In the genomic region with DNA sequence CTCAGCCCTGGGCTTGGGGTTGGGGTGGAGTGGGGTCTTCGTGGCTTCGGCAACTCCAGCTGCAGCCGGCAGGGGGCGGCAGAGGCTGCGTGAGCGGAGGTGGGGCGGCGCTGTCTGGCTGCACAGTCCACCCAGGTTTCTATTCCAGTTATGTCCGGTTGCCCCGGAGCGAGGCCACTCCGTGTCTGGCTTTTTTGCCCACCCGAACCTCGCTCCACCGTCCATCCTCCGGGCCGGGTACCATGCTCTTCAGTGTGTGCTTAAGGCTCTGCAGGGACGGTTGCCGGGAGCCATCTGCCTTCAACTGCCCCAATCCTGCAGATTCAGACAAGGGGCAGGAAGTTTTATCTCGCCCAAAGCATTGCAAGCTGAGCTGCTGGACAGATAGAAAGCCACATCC, we compare ENCODE assay signal across 8 mouse cellular contexts. TPM values are rescaled to one million over a fixed set of nuclear protein-coding genes. Genes with fewer than 3 reads are reported as not detected.
DNase-seq lines count a peak whose midpoint lies in the region; ATAC-seq lines count a peak whose summit lies in the region.

No protein-coding gene starts in this region.

- peak; percentile 85 to 91 for ATAC-seq in hematopoietic stem cell, adult 5-6 weeks (replicated peaks in 1 of 2; ENCODE audit: insufficient read depth in 1 of 2, low FRiP score in 2 of 2, low TSS enrichment in 1 of 2, low read depth in 1 of 2, poor library complexity in 2 of 2, severe bottlenecking in 2 of 2)

- peak; percentile 51 for DNase-seq in NIH3T3 (ENCODE audit: low read depth)
- DNase-seq in cerebellum, adult 9-10 months: peak; percentile 36
- DNase-seq in forelimb bud, embryonic 11.5 days (ENCODE audit: low read depth, low spot score): peak; percentile 76
- DNase-seq in layer of hippocampus, postnatal 36 days: peak; percentile 51 to 56
- peak; percentile 14 for DNase-seq in lung, postnatal 25 days (ENCODE audit: low spot score)
- DNase-seq in ovary, postnatal 36 days (ENCODE audit: low spot score): peak; percentile 68
- peak; percentile 4 to 43 for DNase-seq in urinary bladder, adult 18-20 months (ENCODE audit: low spot score in 2 of 2)

RNA-seq across cellular contexts. Expression of a gene that starts 36.3 kb away (rescaled TPM):
- not detected in 2 replicates for total RNA-seq in hematopoietic stem cell, adult 5-6 weeks (2017)
- 10 to 100 TPM; 14.7 to 16.6 TPM for total RNA-seq in layer of hippocampus, postnatal 36 days (2021)

Comparison
In these comparisons a context has a peak if more than half of its experiments do, and no peak if none do; other contexts are left out.
1. Peak in every context shown above with its lines: DNase-seq and ATAC-seq.
2. DNase-seq: peak in every context shown above with its lines; median percentile 76 in forelimb bud, embryonic 11.5 days; 68 in ovary, postnatal 36 days; 54 in layer of hippocampus, postnatal 36 days; 51 in NIH3T3; 36 in cerebellum, adult 9-10 months; 24 in urinary bladder, adult 18-20 months; 14 in lung, postnatal 25 days.
3. RNA of a gene that starts 36.3 kb away (total RNA-seq): 14.7 to 16.6 TPM in layer of hippocampus, postnatal 36 days; not detected in hematopoietic stem cell, adult 5-6 weeks; every median in the first group is over 10 times any median in the second.